Mouse (Mus musculus): Measurements from ENCODE around the gene Fbxl15.

DNA sequence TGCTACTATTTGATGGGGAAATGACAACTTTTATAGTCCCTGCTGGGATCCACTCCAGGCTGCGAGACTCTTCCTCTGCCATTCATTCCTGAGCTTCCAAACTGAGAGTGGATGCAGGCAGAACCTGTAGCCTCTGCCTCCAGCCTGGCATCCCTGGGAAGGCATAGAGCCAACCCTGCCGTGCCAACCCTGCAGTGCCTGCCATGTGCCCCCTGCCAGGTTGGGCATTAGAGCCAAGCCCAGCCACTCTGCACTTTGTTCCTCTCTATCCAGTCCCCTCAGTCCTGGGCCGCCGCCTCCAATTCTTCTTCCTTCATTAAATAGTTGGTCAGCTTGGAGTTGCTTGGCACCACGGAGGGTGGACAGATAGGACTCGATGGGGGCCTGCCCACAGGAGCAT lies 41.9 kb upstream of the Fbxl15 start:
- TF ChIP-seq POLR2A (IDR thresholded peaks at IDR 0.05; ENCODE audit: borderline replicate concordance, extremely low read depth, insufficient read depth, insufficient read length, poor library complexity, severe bottlenecking) (no peak), CTCF (IDR thresholded peaks at IDR 0.05; ENCODE audit: borderline replicate concordance, extremely low read depth, insufficient read depth, insufficient read length) (no peak)
